Mouse (Mus musculus) myocyte (in vitro differentiated cells): ENCODE measurements around the gene Ccdc124.

ENCODE experiments used
- CEBPB ChIP-seq: IDR thresholded peaks from 2 replicates; pipeline ENCODE4 v1.6.1; 2011; ENCODE audit warnings: mild to moderate bottlenecking, moderate library complexity; ENCODE audit not compliant: poor library complexity, insufficient read depth, severe bottlenecking
- E2F4 ChIP-seq: IDR thresholded peaks from one replicate; pipeline ENCODE4 v1.6.1; 2011; ENCODE audit warnings: mild to moderate bottlenecking, control low read depth, moderate library complexity; ENCODE audit not compliant: insufficient read depth
- MAX ChIP-seq: IDR thresholded peaks from one replicate; pipeline ENCODE4 v1.6.1; 2011; ENCODE audit warnings: low read depth, mild to moderate bottlenecking, control low read depth
- MYOD1 ChIP-seq, 3 experiments: IDR thresholded peaks; one replicate each; pipeline ENCODE4 v1.6.1; 2011; ENCODE audit warnings: control low read depth in 2 of 3, low read depth in 2 of 3, mild to moderate bottlenecking in 2 of 3, moderate library complexity in 1 of 3; ENCODE audit not compliant: insufficient read length in 2 of 3, control insufficient read depth in 1 of 3
- MYOG ChIP-seq, 3 experiments: IDR thresholded peaks; one replicate each; pipeline ENCODE4 v1.6.1; 2011; ENCODE audit warnings: control low read depth in 2 of 3, low read depth in 2 of 3, mild to moderate bottlenecking in 2 of 3; ENCODE audit not compliant: insufficient read length in 2 of 3, control insufficient read depth in 1 of 3, insufficient read depth in 1 of 3
- POLR2A ChIP-seq: IDR thresholded peaks from one replicate; pipeline ENCODE4 v1.6.1; 2011; ENCODE audit warnings: low read depth, mild to moderate bottlenecking, control low read depth, moderate library complexity; ENCODE audit not compliant: insufficient read length
- POLR2AphosphoS2 ChIP-seq: IDR thresholded peaks from one replicate; pipeline ENCODE4 v1.6.1; 2011; ENCODE audit warnings: low read depth, control low read depth; ENCODE audit not compliant: insufficient read length
- REST ChIP-seq: IDR thresholded peaks from one replicate; pipeline ENCODE4 v1.6.1; 2011; ENCODE audit warnings: mild to moderate bottlenecking, control low read depth, moderate library complexity; ENCODE audit not compliant: insufficient read depth, insufficient read length
- SRF ChIP-seq: IDR thresholded peaks from one replicate; pipeline ENCODE4 v1.6.1; 2011; ENCODE audit warnings: low read depth; ENCODE audit not compliant: control insufficient read depth, insufficient read length
- TCF12 ChIP-seq: IDR thresholded peaks from one replicate; pipeline ENCODE4 v1.6.1; 2011; ENCODE audit warnings: mild to moderate bottlenecking, control low read depth; ENCODE audit not compliant: poor library complexity, insufficient read depth, severe bottlenecking
- TCF3 ChIP-seq: IDR thresholded peaks from one replicate; pipeline ENCODE4 v1.6.1; 2011; ENCODE audit warnings: low read depth, control low read depth; ENCODE audit not compliant: insufficient read length
- USF1 ChIP-seq: IDR thresholded peaks from one replicate; pipeline ENCODE4 v1.6.1; 2011; ENCODE audit warnings: low read depth, mild to moderate bottlenecking, control low read depth, moderate library complexity

- TF ChIP-seq POLR2A (no peak), TCF12 (no peak), MAX (no peak), E2F4 (no peak), USF1 (no peak), SRF (no peak), POLR2AphosphoS2 (no peak), MYOD1 (IDR thresholded peaks at IDR 0.05; ENCODE audit: control insufficient read depth in 1 of 3, insufficient read length in 2 of 3, low read depth in 2 of 3) (no peak), CEBPB (no peak), TCF3 (no peak), MYOG (IDR thresholded peaks at IDR 0.05; ENCODE audit: control insufficient read depth in 1 of 3, insufficient read depth in 1 of 3, insufficient read length in 2 of 3, low read depth in 2 of 3) (no peak), REST (no peak)
Measured at GRCm38 (mm10) chr8:70920049-70920922, 46.6 kb upstream of the Ccdc124 start.
